Mouse (Mus musculus) forebrain, embryonic 12.5 days (tissue): ENCODE data around the gene Lilrb4a. TPM values are rescaled to one million over a fixed set of nuclear protein-coding genes. Genes with fewer than 3 reads are reported as not detected.

Experiments
- ATAC-seq: fragments of 200-750 bp; cut with Nextera tagmentation; 2 replicates; pipeline ENCODE4 v1.8.0; 2017; ENCODE audit warnings: moderate TSS enrichment; ENCODE audit not compliant: low FRiP score
- H3K27ac ChIP-seq: fragments of 300-500 bp; sonication (generic); 2 replicates; pipeline ENCODE4 v1.5.1; 2016; ENCODE audit warnings: mild to moderate bottlenecking
- H3K27me3 ChIP-seq: fragments of 300-500 bp; sonication (generic); 2 replicates; pipeline ENCODE4 v1.6.1; 2016; ENCODE audit warnings: mild to moderate bottlenecking
- H3K36me3 ChIP-seq: fragments of 300-500 bp; sonication (generic); replicated peaks from 2 replicates; pipeline ENCODE4 v1.6.1; 2016; ENCODE audit warnings: mild to moderate bottlenecking
- H3K4me1 ChIP-seq: fragments of 300-500 bp; sonication (generic); 2 replicates; pipeline ENCODE4 v1.6.1; 2016
- H3K4me2 ChIP-seq: fragments of 300-500 bp; sonication (generic); 2 replicates; pipeline ENCODE4 v1.6.1; 2016; ENCODE audit warnings: mild to moderate bottlenecking, moderate library complexity
- H3K4me3 ChIP-seq: fragments of 300-500 bp; sonication (generic); replicated peaks from 2 replicates; pipeline ENCODE4 v1.5.1; 2016; ENCODE audit warnings: mild to moderate bottlenecking
- H3K9ac ChIP-seq: fragments of 300-500 bp; sonication (generic); 2 replicates; pipeline ENCODE4 v1.6.1; 2016; ENCODE audit warnings: mild to moderate bottlenecking
- H3K9me3 ChIP-seq: fragments of 300-500 bp; sonication (generic); 2 replicates; pipeline ENCODE4 v1.6.1; 2016
- WGBS: fragments of 180-500 bp; shearing (Covaris S2); methylation state at CpG from one replicate; pipeline ENCODE4 v1.1.7; 2016; 5-methylcytosine and 5-hydroxymethylcytosine counted together
- polyA plus RNA-seq: library from polyadenylated mRNA; unstranded; fragments of >200 nt; fragmentation: Nextera tagmentation; extraction: Ambion mirVana; gene quantifications from 2 replicates; pipeline ENCODE4 v1.2.1, GENCODE M21; 2016

Gene Lilrb4a
- polyA plus RNA-seq, 1 experiment from 2014 or later, result 0.68 TPM

DNA sequence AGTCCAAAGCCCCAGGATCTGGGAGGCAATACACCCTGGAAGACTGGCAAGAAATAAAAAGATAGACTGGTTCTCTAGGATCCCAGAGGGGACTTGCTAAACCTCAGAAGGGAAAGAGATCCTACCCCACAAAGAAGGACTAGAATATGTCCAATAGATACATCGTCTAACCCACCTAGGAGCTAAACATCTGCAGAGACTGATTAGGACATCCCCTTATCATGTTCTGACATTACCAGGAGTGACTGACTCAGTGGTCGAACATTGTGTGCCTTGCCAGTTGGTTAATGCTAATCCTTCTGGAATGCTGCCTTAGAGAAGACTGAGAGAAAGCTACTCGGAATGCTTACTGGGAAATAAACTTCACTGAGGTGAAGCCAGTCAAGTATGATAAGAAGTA lies 38.7 kb downstream of the Lilrb4a start:
- no peak overlapping the region for H3K4me3 ChIP-seq
- H3K27me3 ChIP-seq, result no peaks in the 10 kb centered on the region
- no peaks in the 10 kb centered on the region for H3K36me3 ChIP-seq
- no peaks in the 10 kb centered on the region for H3K4me1 ChIP-seq
- ATAC-seq, result no peak
- H3K9me3 ChIP-seq, result no peaks in the 10 kb centered on the region
- no peak overlapping the region for H3K27ac ChIP-seq
- H3K4me2 ChIP-seq, result no peak overlapping the region
- H3K9ac ChIP-seq, result no peak overlapping the region
- 73% methylated on average over 3 of the region's 3 CpGs for WGBS

DNA sequence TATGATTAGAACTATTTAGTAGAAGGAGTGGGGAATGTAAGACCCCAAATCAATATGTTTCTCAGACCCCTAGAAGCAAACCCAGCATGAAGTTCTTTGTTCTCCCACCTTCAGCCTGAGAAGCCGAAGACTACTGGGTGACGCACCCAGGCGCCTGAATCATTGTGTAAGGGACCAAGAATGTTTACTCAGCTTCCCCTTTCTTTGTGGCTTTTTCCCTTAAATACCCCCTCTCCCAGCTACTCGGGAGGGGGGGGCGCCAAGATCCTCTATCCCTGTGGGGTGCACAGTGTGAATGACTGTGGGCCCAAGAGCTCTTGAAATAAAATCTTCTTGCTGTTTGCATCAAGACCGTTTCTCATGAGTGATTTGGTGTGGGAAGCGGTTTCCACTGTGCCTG lies 40.1 kb downstream of the Lilrb4a start:
- Histone ChIP-seq H3K27me3 (no peaks in the 10 kb centered on the region), H3K4me1 (no peaks in the 10 kb centered on the region), H3K9me3 (no peaks in the 10 kb centered on the region), H3K36me3 (no peaks in the 10 kb centered on the region), H3K4me2 (no peak overlapping the region), H3K4me3 (no peak overlapping the region), H3K9ac (no peak overlapping the region), H3K27ac (no peak overlapping the region)
- no peak for ATAC-seq
- 88% methylated on average over 7 of the region's 7 CpGs for WGBS

Other genes with a start within 250 kb of the Lilrb4a start
- 0.11 TPM in 1 of 2 replicates, not detected in the other for gene Gm49339, start 10.3 kb upstream of the Lilrb4a start, polyA plus RNA-seq
- not detected in 2 replicates for gene Lilr4b, start 10.3 kb upstream of the Lilrb4a start, polyA plus RNA-seq
- 1.3 and 3.7 TPM in 2 replicates for gene Fam162b, start 99.6 kb downstream of the Lilrb4a start, polyA plus RNA-seq
- gene Gprc6a, start 140.5 kb downstream of the Lilrb4a start, polyA plus RNA-seq, result not detected in 2 replicates
- gene Rfx6, start 186.8 kb downstream of the Lilrb4a start, polyA plus RNA-seq, result not detected in 2 replicates